Mouse (Mus musculus) hindbrain, embryonic 11.5 days (tissue): Measurements from ENCODE around the gene 4930451I11Rik. TPM values are rescaled to one million over a fixed set of nuclear protein-coding genes. Genes with fewer than 3 reads are reported as not detected.

Experiments
- ATAC-seq: fragments of 200-750 bp; cut with Nextera tagmentation; 2 replicates; pipeline ENCODE4 v1.8.0; 2017; ENCODE audit warnings: mild to moderate bottlenecking, moderate TSS enrichment, moderate library complexity; ENCODE audit not compliant: low FRiP score
- DNase-seq: peaks from one replicate; pipeline ENCODE4 v3.0.0-alpha.2; 2015; ENCODE audit warnings: low spot score
- H3K27ac ChIP-seq: fragments of 300-500 bp; sonication (generic); 2 replicates; pipeline ENCODE4 v1.5.1; 2014; ENCODE audit warnings: mild to moderate bottlenecking, low read depth, low read length
- H3K27me3 ChIP-seq: fragments of 300-500 bp; sonication (generic); 2 replicates; pipeline ENCODE4 v1.6.1; 2014; ENCODE audit warnings: mild to moderate bottlenecking, low read length, moderate library complexity, mixed read lengths; ENCODE audit not compliant: control insufficient read depth, insufficient read depth
- H3K36me3 ChIP-seq: fragments of 300-500 bp; sonication (generic); 2 replicates; pipeline ENCODE4 v1.6.1; 2014; ENCODE audit warnings: mild to moderate bottlenecking, low read length, moderate library complexity, mixed read lengths; ENCODE audit not compliant: control insufficient read depth, insufficient read depth
- H3K4me1 ChIP-seq: fragments of 300-500 bp; sonication (generic); replicated peaks from 2 replicates; pipeline ENCODE4 v1.6.1; 2014; ENCODE audit warnings: low read length, mixed read lengths; ENCODE audit not compliant: control insufficient read depth, insufficient read depth
- H3K4me2 ChIP-seq: fragments of 300-500 bp; sonication (generic); replicated peaks from 2 replicates; pipeline ENCODE4 v1.6.1; 2014; ENCODE audit warnings: mild to moderate bottlenecking, low read depth, low read length
- H3K4me3 ChIP-seq: fragments of 300-500 bp; sonication (generic); 2 replicates; pipeline ENCODE4 v1.5.1; 2014; ENCODE audit warnings: low read depth, low read length
- H3K9ac ChIP-seq: fragments of 300-500 bp; sonication (generic); 2 replicates; pipeline ENCODE4 v1.6.1; 2014; ENCODE audit warnings: low read depth, low read length
- H3K9me3 ChIP-seq: fragments of 300-500 bp; sonication (generic); 2 replicates; pipeline ENCODE4 v1.6.1; 2016; ENCODE audit warnings: low read length; ENCODE audit not compliant: control insufficient read depth
- WGBS: fragments of 180-500 bp; shearing (Covaris S2); extraction: QIAGEN DNeasy Blood & Tissue Kit; methylation state at CpG from one replicate; pipeline ENCODE4 v1.1.7; 2014; 5-methylcytosine and 5-hydroxymethylcytosine counted together
- polyA plus RNA-seq: library from polyadenylated mRNA; unstranded; fragments of >200 nt; fragmentation: Nextera tagmentation; extraction: Ambion mirVana; gene quantifications from 2 replicates; pipeline ENCODE4 v1.2.1, GENCODE M21; 2014

4930451I11Rik gene
- polyA plus RNA-seq, 1 experiment from 2014 or later = not detected

- Histone ChIP-seq H3K4me2 (no peak overlapping the region), H3K4me1 (no peaks in the 10 kb centered on the region), H3K36me3 (no peaks in the 10 kb centered on the region), H3K9me3 (no peaks in the 10 kb centered on the region), H3K9ac (no peak overlapping the region), H3K27me3 (no peaks in the 10 kb centered on the region), H3K4me3 (no peak overlapping the region), H3K27ac (no peak overlapping the region)
- 51% methylated on average over 8 of the region's 8 CpGs for WGBS
- DNase-seq = no peak
- no peak for ATAC-seq
These were observed 15.7 kb downstream of the 4930451I11Rik start for GRCm38 (mm10) chr7:126815726-126816222.

GRCm38 (mm10) chr7:126809723-126810369 lies 21.6 kb downstream of the 4930451I11Rik start:
- H3K4me2 ChIP-seq = peak overlapping the region; percentile 85; the same call in 1 of the 2 replicates
- H3K4me3 ChIP-seq = no peak overlapping the region
- H3K9ac ChIP-seq = no peak overlapping the region; the same call in 1 of the 2 replicates
- DNase-seq = no peak
- peaks cover 2% of the 10 kb centered on the region; the same call in 1 of the 2 replicates for H3K36me3 ChIP-seq
- ATAC-seq = no peak
- WGBS = 74% methylated on average over 5 of the region's 5 CpGs
- no peak overlapping the region for H3K27ac ChIP-seq
- H3K27me3 ChIP-seq = no peaks in the 10 kb centered on the region
- no peaks in the 10 kb centered on the region for H3K9me3 ChIP-seq
- peaks cover 9% of the 10 kb centered on the region for H3K4me1 ChIP-seq

GRCm38 (mm10) chr7:126808703-126809455 lies 22.6 kb downstream of the 4930451I11Rik start:
- Histone ChIP-seq H3K27ac (peak overlapping the region; percentile 58; the same call in 1 of the 2 replicates), H3K4me2 (peak overlapping the region; percentile 85), H3K9me3 (no peaks in the 10 kb centered on the region), H3K27me3 (no peaks in the 10 kb centered on the region), H3K36me3 (peaks cover 2% of the 10 kb centered on the region; the same call in 1 of the 2 replicates), H3K4me1 (peaks cover 9% of the 10 kb centered on the region), H3K9ac (peak overlapping the region; percentile 81), H3K4me3 (peak overlapping the region; percentile 60)
- peak; percentile 93 for ATAC-seq
- DNase-seq = peak; percentile 88
- under 1% methylated on average over 39 of the region's 43 CpGs for WGBS

GRCm38 (mm10) chr7:126807405-126807804 lies 24.0 kb downstream of the 4930451I11Rik start:
- WGBS = 66% methylated on average over 4 of the region's 4 CpGs
- H3K9me3 ChIP-seq = no peaks in the 10 kb centered on the region
- H3K27ac ChIP-seq = no peak overlapping the region
- no peak overlapping the region for H3K4me3 ChIP-seq
- peak overlapping the region; percentile 85 for H3K4me2 ChIP-seq
- H3K27me3 ChIP-seq = no peaks in the 10 kb centered on the region
- DNase-seq (no peak), ATAC-seq (no peak)
- H3K9ac ChIP-seq = peak overlapping the region; percentile 81; the same call in 1 of the 2 replicates
- H3K36me3 ChIP-seq = peaks cover 2% of the 10 kb centered on the region; the same call in 1 of the 2 replicates
- peaks cover 9% of the 10 kb centered on the region for H3K4me1 ChIP-seq

GRCm38 (mm10) chr7:126806956-126807355 lies 24.5 kb downstream of the 4930451I11Rik start:
- no peaks in the 10 kb centered on the region for H3K27me3 ChIP-seq
- H3K4me1 ChIP-seq = peaks cover 9% of the 10 kb centered on the region
- no peak overlapping the region for H3K4me2 ChIP-seq
- WGBS = 84% methylated on average over 6 of the region's 6 CpGs
- H3K36me3 ChIP-seq = peaks cover 2% of the 10 kb centered on the region; the same call in 1 of the 2 replicates
- no peak for ATAC-seq
- H3K27ac ChIP-seq = no peak overlapping the region
- no peak overlapping the region for H3K4me3 ChIP-seq
- no peak for DNase-seq
- H3K9me3 ChIP-seq = no peaks in the 10 kb centered on the region
- H3K9ac ChIP-seq = no peak overlapping the region

GRCm38 (mm10) chr7:126803751-126804150 lies 27.7 kb downstream of the 4930451I11Rik start:
- Histone ChIP-seq H3K4me1 (peaks cover 9% of the 10 kb centered on the region), H3K4me3 (no peak overlapping the region), H3K9ac (no peak overlapping the region), H3K27me3 (no peaks in the 10 kb centered on the region), H3K36me3 (peaks cover 2% of the 10 kb centered on the region; the same call in 1 of the 2 replicates), H3K9me3 (no peaks in the 10 kb centered on the region), H3K4me2 (no peak overlapping the region), H3K27ac (no peak overlapping the region)
- ATAC-seq = no peak
- DNase-seq = no peak

- H3K4me2 ChIP-seq = no peak overlapping the region
- H3K4me1 ChIP-seq = peaks cover 6% of the 10 kb centered on the region
- DNase-seq = no peak
- H3K9me3 ChIP-seq = no peaks in the 10 kb centered on the region
- peaks cover 2% of the 10 kb centered on the region; the same call in 1 of the 2 replicates for H3K36me3 ChIP-seq
- 95% methylated on average over 6 of the region's 6 CpGs for WGBS
- no peak overlapping the region for H3K9ac ChIP-seq
- no peaks in the 10 kb centered on the region for H3K27me3 ChIP-seq
- ATAC-seq = no peak
- H3K4me3 ChIP-seq = no peak overlapping the region
- no peak overlapping the region for H3K27ac ChIP-seq
These were observed 28.3 kb downstream of the 4930451I11Rik start for GRCm38 (mm10) chr7:126803181-126803580.

- H3K9ac ChIP-seq = no peak overlapping the region
- ATAC-seq = no peak
- no peak overlapping the region for H3K4me3 ChIP-seq
- DNase-seq = no peak
- H3K27ac ChIP-seq = no peak overlapping the region
- 86% methylated on average over 11 of the region's 11 CpGs for WGBS
- H3K9me3 ChIP-seq = no peaks in the 10 kb centered on the region
- H3K4me1 ChIP-seq = no peaks in the 10 kb centered on the region; the same call in none of the 2 replicates
- no peak overlapping the region for H3K4me2 ChIP-seq
- no peaks in the 10 kb centered on the region for H3K27me3 ChIP-seq
- H3K36me3 ChIP-seq = peaks cover 2% of the 10 kb centered on the region; the same call in 1 of the 2 replicates
These were observed 29.1 kb downstream of the 4930451I11Rik start for GRCm38 (mm10) chr7:126802134-126802889.
